Mouse (Mus musculus) liver, embryonic 13.5 days (tissue): ENCODE measurements around the gene Mmel1. TPM values are rescaled to one million over a fixed set of nuclear protein-coding genes. Genes with fewer than 3 reads are reported as not detected.
A peak's percentile ranks its signal among the peaks of the same experiment; 100 is the strongest.

ENCODE experiments used
- ATAC-seq: fragments of 200-750 bp; cut with Nextera tagmentation; 2 replicates; pipeline ENCODE4 v1.8.0; 2017; ENCODE audit warnings: low read depth, mild to moderate bottlenecking, moderate number of reproducible peaks, moderate library complexity
- DNase-seq: peaks from one replicate; pipeline ENCODE4 v3.0.0; 2022
- H3K27ac ChIP-seq: fragments of 300-500 bp; sonication (generic); 2 replicates; pipeline ENCODE4 v1.5.1; 2015; ENCODE audit warnings: moderate library complexity, mild to moderate bottlenecking, inconsistent platforms
- H3K27me3 ChIP-seq: fragments of 300-500 bp; sonication (generic); 2 replicates; pipeline ENCODE4 v1.6.1; 2015; ENCODE audit warnings: mild to moderate bottlenecking, inconsistent platforms
- H3K36me3 ChIP-seq: fragments of 300-500 bp; sonication (generic); 2 replicates; pipeline ENCODE4 v1.6.1; 2015; ENCODE audit warnings: mild to moderate bottlenecking, inconsistent platforms
- H3K4me1 ChIP-seq: fragments of 300-500 bp; sonication (generic); replicated peaks from 2 replicates; pipeline ENCODE4 v1.6.1; 2015; ENCODE audit warnings: inconsistent platforms
- H3K4me2 ChIP-seq: fragments of 300-500 bp; sonication (generic); 2 replicates; pipeline ENCODE4 v1.6.1; 2015; ENCODE audit warnings: inconsistent platforms, mild to moderate bottlenecking, moderate library complexity
- H3K4me3 ChIP-seq: fragments of 300-500 bp; sonication (generic); replicated peaks from 2 replicates; pipeline ENCODE4 v1.5.1; 2015; ENCODE audit warnings: mild to moderate bottlenecking, inconsistent platforms
- H3K9ac ChIP-seq: fragments of 300-500 bp; sonication (generic); 2 replicates; pipeline ENCODE4 v1.6.1; 2015; ENCODE audit warnings: mild to moderate bottlenecking, inconsistent platforms
- H3K9me3 ChIP-seq: fragments of 300-500 bp; sonication (generic); replicated peaks from 2 replicates; pipeline ENCODE4 v1.6.1; 2016; ENCODE audit warnings: inconsistent platforms
- WGBS: fragments of 180-500 bp; shearing (Covaris S2); methylation state at CpG from one replicate; pipeline ENCODE4 v1.1.7; 2015; ENCODE audit not compliant: insufficient replicate concordance; 5-methylcytosine and 5-hydroxymethylcytosine counted together
- polyA plus RNA-seq: library from polyadenylated mRNA; unstranded; fragments of >200 nt; fragmentation: Nextera tagmentation; extraction: Ambion mirVana; gene quantifications from 2 replicates; pipeline ENCODE4 v1.2.1, GENCODE M21; 2015

The Mmel1 gene
- polyA plus RNA-seq, 1 experiment from 2014 or later: 2.4 TPM

- Histone ChIP-seq H3K4me3 (peak overlapping the region; percentile 50; the same call in 1 of the 2 replicates), H3K27me3 (peaks cover 23% of the 10 kb centered on the region), H3K4me1 (peaks cover 14% of the 10 kb centered on the region), H3K36me3 (no peaks in the 10 kb centered on the region), H3K9ac (peak overlapping the region; percentile 64; the same call in 1 of the 2 replicates), H3K9me3 (no peaks in the 10 kb centered on the region), H3K4me2 (peak overlapping the region; percentile 66), H3K27ac (peak overlapping the region; percentile 21; the same call in 1 of the 2 replicates)
- DNase-seq: no peak
- WGBS: 68% methylated on average over 18 of the region's 18 CpGs
- ATAC-seq: no peak
Observed at GRCm38 (mm10) chr4:154864961-154865760, 4.2 kb upstream of the Mmel1 start.

- Histone ChIP-seq H3K36me3 (no peaks in the 10 kb centered on the region), H3K27ac (no peak overlapping the region), H3K9me3 (no peaks in the 10 kb centered on the region), H3K9ac (no peak overlapping the region), H3K4me2 (no peak overlapping the region), H3K4me3 (no peak overlapping the region), H3K4me1 (peaks cover 14% of the 10 kb centered on the region), H3K27me3 (peaks cover 26% of the 10 kb centered on the region)
- DNase-seq (no peak), ATAC-seq (no peak)
- WGBS: 67% methylated on average over 5 of the region's 5 CpGs
Observed at GRCm38 (mm10) chr4:154866391-154866790, 3.0 kb upstream of the Mmel1 start.

GRCm38 (mm10) chr4:154867257-154867656 lies 2.1 kb upstream of the Mmel1 start:
- Histone ChIP-seq H3K9ac (no peak overlapping the region), H3K4me2 (no peak overlapping the region), H3K27me3 (peaks cover 34% of the 10 kb centered on the region), H3K9me3 (no peaks in the 10 kb centered on the region), H3K27ac (no peak overlapping the region), H3K4me1 (peaks cover 14% of the 10 kb centered on the region), H3K36me3 (no peaks in the 10 kb centered on the region), H3K4me3 (no peak overlapping the region)
- no peak for DNase-seq
- ATAC-seq: no peak
- WGBS: 60% methylated on average over 6 of the region's 6 CpGs

- H3K36me3 ChIP-seq: no peaks in the 10 kb centered on the region
- H3K27ac ChIP-seq: no peak overlapping the region
- DNase-seq: no peak
- ATAC-seq: no peak
- H3K9ac ChIP-seq: no peak overlapping the region
- no peaks in the 10 kb centered on the region for H3K9me3 ChIP-seq
- no peaks in the 10 kb centered on the region for H3K4me1 ChIP-seq
- H3K27me3 ChIP-seq: peaks cover 36% of the 10 kb centered on the region
- H3K4me3 ChIP-seq: no peak overlapping the region
- 56% methylated on average over 4 of the region's 4 CpGs for WGBS
- no peak overlapping the region for H3K4me2 ChIP-seq
Observed at GRCm38 (mm10) chr4:154870721-154871120, 1.3 kb downstream of the Mmel1 start.

- Histone ChIP-seq H3K36me3 (no peaks in the 10 kb centered on the region), H3K4me3 (no peak overlapping the region), H3K4me1 (no peaks in the 10 kb centered on the region), H3K9me3 (no peaks in the 10 kb centered on the region), H3K27ac (no peak overlapping the region), H3K4me2 (no peak overlapping the region), H3K27me3 (peaks cover 43% of the 10 kb centered on the region), H3K9ac (no peak overlapping the region)
- ATAC-seq: no peak
- 13% methylated on average over 13 of the region's 13 CpGs for WGBS
- DNase-seq: no peak
Observed at GRCm38 (mm10) chr4:154871757-154872251, 2.4 kb downstream of the Mmel1 start.

- H3K4me3 ChIP-seq: no peak overlapping the region
- H3K9me3 ChIP-seq: no peaks in the 10 kb centered on the region
- DNase-seq (no peak), ATAC-seq (no peak)
- no peaks in the 10 kb centered on the region for H3K36me3 ChIP-seq
- no peak overlapping the region for H3K27ac ChIP-seq
- H3K27me3 ChIP-seq: peaks cover 36% of the 10 kb centered on the region
- no peak overlapping the region for H3K9ac ChIP-seq
- 70% methylated on average over 6 of the region's 6 CpGs for WGBS
- no peak overlapping the region for H3K4me2 ChIP-seq
- H3K4me1 ChIP-seq: peaks cover 1% of the 10 kb centered on the region
Observed at GRCm38 (mm10) chr4:154873186-154873585, 3.8 kb downstream of the Mmel1 start.

GRCm38 (mm10) chr4:154877864-154878548 lies 8.6 kb downstream of the Mmel1 start:
- DNase-seq (peak; percentile 90), ATAC-seq (peak; percentile 74)
- Histone ChIP-seq H3K4me2 (peak overlapping the region; percentile 73), H3K27me3 (peaks cover 18% of the 10 kb centered on the region), H3K27ac (peak overlapping the region; percentile 95), H3K36me3 (no peaks in the 10 kb centered on the region), H3K9me3 (no peaks in the 10 kb centered on the region), H3K9ac (peak overlapping the region; percentile 76), H3K4me3 (peak overlapping the region; percentile 57), H3K4me1 (peaks cover 50% of the 10 kb centered on the region)
- WGBS: 7% methylated on average over 18 of the region's 18 CpGs

GRCm38 (mm10) chr4:154880730-154881129 lies 11.3 kb downstream of the Mmel1 start:
- no peaks in the 10 kb centered on the region for H3K9me3 ChIP-seq
- peaks cover 54% of the 10 kb centered on the region for H3K4me1 ChIP-seq
- ATAC-seq (peak; percentile 88), DNase-seq (peak; percentile 78)
- WGBS: 24% methylated on average over 6 of the region's 6 CpGs
- peak overlapping the region; percentile 57 for H3K4me2 ChIP-seq
- H3K4me3 ChIP-seq: peak overlapping the region; percentile 30
- H3K9ac ChIP-seq: peak overlapping the region; percentile 72
- H3K27me3 ChIP-seq: peaks cover 42% of the 10 kb centered on the region
- H3K27ac ChIP-seq: peak overlapping the region; percentile 95
- H3K36me3 ChIP-seq: no peaks in the 10 kb centered on the region

- Histone ChIP-seq H3K9ac (peak overlapping the region; percentile 72), H3K4me3 (peak overlapping the region; percentile 44), H3K4me2 (peak overlapping the region; percentile 57), H3K27ac (peak overlapping the region; percentile 95), H3K27me3 (peaks cover 39% of the 10 kb centered on the region), H3K36me3 (no peaks in the 10 kb centered on the region), H3K4me1 (peaks cover 54% of the 10 kb centered on the region), H3K9me3 (no peaks in the 10 kb centered on the region)
- 18% methylated on average over 13 of the region's 14 CpGs for WGBS
- DNase-seq (peak; percentile 61), ATAC-seq (peak; percentile 57)
Observed at GRCm38 (mm10) chr4:154882014-154882659, 12.8 kb downstream of the Mmel1 start.

GRCm38 (mm10) chr4:154885416-154885815 lies 16.0 kb downstream of the Mmel1 start:
- Histone ChIP-seq H3K27ac (no peak overlapping the region), H3K4me3 (no peak overlapping the region), H3K9ac (0 out of 2 replicates have a peak overlapping the region, but pooled peaks have one; percentile 12), H3K9me3 (no peaks in the 10 kb centered on the region), H3K4me2 (no peak overlapping the region), H3K27me3 (peaks cover 50% of the 10 kb centered on the region), H3K36me3 (no peaks in the 10 kb centered on the region), H3K4me1 (peaks cover 31% of the 10 kb centered on the region)
- ATAC-seq (no peak), DNase-seq (no peak)
- WGBS: 66% methylated on average over 11 of the region's 11 CpGs
